Mouse (Mus musculus) B cell, adult 2 months (primary cell): ENCODE measurements around the gene Strn3.
"Not testable (repeated sequence)": the region's sequence is repeated elsewhere in the genome, so short reads cannot be mapped to it uniquely, and the experiment has no call there.

Experiments
- DNase-seq, 2 experiments: peaks; one replicate each; pipeline ENCODE4 v3.0.0; 2022

The Strn3 gene

DNA sequence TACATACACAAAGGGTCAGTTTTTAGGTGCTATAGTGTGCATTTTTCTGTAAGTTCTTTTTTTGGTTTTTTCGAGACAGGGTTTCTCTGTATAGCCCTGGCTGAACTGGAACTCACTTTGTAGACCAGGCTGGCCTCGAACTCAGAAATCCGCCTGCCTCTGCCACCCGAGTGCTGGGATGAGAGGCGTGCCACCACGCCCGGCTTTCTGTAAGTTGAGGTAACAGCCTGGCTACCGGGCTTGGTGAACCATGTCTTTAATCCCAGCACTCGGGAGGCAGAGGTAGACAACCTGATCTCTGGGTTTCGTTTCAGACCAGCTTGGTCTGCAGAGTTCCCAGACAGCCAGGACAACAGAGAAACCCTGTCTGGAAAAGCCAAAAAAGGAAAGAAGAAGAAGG, 1.2 kb upstream of the Strn3 start:
- not testable (repeated sequence) for DNase-seq

DNA sequence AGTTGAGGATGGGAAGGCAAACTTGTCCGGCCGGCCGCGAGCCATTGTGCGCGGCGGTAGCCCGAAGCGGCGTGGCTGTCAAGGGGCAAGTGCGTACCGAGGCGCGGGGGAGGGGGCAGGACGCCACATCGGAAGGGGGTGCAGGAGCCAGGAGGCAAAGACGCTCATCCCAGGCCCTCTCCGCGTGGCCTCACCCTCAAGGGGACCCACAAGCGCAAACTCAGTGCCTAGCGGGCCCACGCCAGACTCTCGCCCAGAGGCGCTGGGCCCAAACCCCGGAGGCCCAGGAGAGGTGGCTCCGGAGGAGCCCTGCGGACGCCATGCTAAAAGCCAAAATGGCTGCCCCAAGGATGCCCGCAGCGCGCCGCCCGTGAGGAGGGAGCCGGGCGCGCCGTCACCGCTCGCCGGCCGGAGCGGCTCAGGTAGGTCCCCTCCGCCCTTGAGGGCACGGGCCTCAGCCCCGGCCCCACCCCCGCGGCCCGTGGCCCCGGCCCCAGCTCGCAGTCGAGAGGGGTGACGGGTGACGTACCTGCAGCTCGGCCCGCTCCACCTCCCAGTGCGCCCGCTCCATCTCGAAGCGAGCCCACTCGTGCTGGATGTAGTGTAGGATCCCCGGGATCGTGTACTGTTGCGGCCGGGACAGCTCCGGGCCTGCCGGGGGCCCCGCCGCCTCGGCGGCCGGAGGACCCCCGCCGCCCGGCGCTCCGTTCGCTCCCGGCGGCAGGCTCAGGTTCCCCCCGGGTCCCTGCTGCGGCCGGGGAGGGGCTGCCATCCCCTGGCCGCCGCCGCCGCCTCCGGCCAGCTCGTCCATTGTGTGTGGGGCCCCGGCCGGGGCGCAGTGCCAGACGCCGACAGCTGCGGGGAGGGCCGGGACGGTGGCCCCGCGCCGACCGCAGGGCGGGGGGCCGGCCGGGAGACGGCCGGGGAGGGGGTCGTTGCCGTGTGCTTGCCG, 528 bp downstream of the Strn3 start, which contains the start of gene Ap4s1:
Gene Ap4s1, plus strand, starts transcription at position 141 of the 952 bp plus-strand sequence.
- peak; percentile 80 to 84 for DNase-seq

DNA sequence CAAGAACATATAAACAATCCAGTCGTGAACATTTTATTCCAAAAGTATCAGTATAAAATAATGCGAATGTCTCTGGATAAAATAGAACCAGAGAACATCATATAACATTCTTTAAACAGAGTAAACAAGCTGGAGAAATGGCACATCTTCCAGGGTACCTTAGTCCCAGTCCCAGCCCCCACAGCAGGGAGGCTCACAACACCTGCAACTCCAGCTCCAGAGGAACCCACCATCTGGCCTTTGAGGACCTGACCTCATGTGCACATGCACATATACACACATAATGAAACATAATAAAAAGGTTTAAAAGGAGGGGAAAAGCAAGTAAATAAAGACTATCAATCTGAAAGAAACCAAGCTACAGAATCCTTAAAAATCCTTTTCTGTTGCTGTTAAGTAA, 3.2 kb downstream of the Strn3 start:
- no peak for DNase-seq

DNA sequence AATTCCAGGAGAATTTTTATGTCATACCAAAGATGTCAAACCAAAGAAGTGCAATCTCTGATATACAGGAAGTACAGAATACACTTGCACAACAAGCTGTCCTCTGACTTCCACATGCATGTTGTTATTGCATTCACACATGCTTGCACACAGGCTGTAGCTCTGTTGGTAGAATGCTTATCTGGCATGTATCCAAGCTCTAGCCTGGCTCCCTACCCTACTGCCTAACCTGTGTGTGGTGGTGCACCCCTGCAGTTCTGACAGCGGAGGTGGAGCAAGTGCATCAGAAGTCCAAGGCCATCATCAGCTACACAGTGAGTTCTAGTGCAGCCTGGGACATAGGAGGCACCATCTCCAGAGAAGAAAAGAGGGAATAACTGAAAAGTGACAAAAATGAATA, 12.9 kb downstream of the Strn3 start:
- peak in 1 of 2 experiments; percentile 13 for DNase-seq

DNA sequence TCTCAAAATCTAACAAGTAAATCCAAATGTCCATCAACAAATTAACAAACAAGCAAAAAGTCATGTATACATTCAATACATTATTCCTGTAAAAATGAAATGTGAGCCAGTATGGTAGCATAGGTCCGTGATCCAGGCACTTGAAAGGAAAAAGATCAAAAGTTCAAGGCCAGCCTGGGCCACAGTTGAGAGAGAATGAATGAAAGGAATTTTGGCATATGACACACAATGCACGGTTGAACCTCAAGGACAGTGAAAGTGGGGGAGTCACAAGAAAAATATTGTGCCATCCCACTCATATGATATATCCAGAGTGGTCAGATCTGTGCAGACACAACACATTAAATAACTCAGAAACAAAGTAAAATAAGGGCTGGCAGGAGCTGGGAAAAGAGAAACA, 15.3 kb downstream of the Strn3 start:
- no peak for DNase-seq

DNA sequence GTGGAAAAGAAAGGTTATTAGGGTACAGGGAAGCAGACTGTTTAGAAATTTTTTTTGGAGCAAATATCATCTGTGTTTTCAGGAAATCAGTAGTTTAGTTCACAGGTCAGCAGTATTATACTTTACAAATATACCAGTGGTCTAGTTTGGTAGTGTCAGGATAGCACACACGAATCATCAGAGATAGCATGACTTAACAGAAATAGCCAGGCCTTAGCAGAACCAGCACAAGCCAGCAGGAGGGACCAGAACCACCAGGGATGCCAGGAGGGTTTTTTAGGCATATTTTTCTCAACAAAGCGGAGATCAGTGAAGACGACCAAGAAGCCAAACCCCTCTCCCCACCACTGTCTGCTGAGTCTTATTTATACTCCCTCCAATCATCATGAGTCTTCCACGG, 18.4 kb downstream of the Strn3 start:
- no peak for DNase-seq

DNA sequence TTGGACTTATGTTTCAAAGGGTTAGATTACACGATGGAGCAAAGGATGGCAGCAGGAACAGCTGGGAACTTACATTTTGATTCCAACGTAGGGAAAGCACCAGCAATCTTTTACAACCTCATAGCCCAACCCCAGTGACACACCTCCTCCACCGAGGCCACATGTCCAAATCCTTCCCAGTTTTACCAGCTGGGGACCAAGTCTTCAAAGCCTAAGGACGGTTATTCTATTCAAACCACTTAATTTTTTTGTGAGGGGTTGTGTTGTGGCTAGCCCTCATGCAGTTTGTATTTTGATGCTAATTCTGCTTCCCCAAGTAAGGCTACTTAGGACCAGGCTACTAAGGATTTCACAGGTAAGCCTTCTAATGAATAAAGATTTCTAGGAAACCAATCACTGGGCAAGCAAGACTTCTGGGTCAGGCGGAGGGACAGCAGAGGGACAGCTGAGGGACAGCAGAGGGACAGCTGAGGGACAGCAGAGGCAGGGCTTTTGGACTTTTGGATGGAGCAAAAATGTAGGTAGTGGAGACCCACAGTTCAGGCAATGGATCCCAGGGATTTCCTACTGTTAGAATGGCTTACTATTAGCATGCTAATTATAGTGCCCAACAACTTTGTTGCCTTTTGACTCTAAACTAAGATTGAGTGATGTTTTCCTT, 20.3 kb downstream of the Strn3 start:
- no peak for DNase-seq

DNA sequence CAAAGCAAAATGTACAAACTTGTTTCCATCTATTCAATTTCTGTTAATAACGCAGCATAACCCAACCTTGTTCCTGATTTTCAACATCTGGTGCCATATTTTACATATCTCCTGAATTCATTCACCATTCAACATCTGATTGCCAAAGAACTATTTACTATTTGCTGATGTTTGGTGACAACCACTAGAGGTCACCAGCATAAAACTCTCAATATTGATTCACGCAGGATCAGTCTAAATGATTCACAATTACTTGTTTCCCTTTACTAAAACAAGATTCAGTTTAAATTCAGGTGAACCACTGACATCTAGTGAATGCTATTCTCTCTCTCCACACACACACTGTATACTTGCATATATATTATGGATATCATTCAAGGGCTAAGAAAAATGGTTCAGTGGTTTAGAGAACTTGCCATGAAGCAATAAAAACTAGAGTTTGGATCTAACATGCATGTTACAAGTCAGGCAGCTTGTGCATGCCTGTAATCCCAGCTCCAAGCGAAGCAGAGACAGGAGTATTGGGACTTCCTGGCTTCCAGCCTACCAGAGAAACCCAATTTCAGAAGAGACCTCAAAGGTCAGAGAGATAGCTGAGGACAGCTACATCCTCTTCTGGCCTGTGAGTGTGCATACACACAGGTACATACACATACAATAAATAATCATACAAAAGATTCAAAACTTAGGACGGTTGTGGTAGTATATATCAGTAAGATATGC, 24.8 kb downstream of the Strn3 start:
- no peak for DNase-seq

DNA sequence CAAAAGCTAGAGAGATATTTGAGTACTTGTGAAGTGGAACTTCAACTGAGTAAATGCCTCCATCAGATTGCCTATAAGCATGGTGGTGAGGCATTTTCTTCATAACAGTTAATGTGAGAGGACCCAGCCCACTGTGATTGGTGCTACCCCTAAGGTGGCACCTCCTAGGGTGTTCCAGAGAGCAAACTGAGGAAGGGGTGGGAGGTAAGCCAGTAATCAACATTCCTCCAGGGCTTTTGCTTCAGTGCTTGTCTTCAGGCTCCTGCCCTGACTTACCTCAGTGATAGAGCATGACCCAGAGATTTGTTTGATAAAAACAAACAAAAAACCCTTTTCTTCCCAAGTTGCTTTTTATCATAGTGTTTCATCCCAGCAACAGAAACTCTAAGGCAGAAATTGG, 27.8 kb downstream of the Strn3 start:
- DNase-seq: no peak

DNA sequence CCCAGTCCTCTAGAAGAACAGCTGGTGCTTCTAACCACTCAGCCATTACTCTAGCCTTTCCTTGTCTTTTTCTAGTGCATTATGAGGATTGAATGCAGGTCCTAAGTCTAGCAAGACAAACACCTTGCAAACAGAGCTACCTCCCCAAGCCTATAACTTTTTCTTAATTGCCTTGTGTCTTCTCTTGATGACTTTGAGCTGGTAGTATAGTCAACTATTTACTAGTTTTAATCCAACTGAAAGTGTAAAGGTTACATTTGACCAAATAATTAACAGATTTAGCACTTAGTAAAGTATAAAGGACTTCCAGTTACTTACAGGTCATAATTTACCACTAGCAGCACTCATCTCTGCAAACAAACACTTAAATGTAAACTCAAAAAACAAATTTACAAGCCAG, 28.7 kb downstream of the Strn3 start:
- DNase-seq: no peak

DNA sequence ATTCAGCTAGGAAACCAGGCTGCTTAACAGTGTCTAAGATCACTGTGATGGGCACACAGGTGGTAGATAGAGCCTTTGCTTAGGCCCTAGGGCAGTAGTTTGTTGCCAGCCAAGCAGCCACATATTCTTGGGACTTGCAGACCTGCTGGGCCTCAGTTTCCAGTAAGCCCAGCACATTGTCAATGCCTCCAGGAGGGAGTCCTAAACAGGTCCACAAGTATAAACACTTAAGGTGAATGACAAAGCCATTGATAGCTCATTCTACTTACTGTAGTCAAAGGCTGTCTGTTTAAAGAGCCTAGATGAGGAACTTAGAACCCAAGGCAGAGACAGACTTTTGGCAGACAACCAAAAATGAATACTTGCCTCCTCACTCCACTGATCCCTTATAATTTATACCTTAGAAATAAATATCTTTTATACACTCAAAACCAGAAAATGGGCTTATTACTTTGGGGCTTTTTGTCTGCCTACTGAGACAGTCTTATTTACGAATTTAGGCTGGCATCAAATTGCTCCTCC, 35.7 kb downstream of the Strn3 start:
- DNase-seq: no peak

DNA sequence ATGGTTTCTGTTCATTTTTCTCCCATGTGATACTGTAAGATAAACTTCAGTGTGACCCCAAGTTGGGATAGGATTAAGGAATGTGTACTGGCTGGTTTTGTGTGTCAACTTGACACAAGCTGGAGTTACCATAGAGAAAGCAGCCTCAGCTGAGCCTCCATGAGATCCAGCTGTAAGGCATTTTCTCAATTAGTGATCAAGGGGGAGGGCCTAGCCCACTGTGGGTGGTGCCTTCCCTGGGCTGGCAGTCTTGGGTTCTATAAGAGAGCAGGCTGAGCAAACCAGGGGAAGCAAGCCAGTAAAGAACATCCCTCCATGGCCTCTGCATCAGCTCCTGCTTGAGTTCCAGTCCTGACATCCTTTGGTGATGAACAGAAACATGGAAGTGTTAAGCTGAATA, 42.3 kb downstream of the Strn3 start:
- not testable (repeated sequence) for DNase-seq

DNA sequence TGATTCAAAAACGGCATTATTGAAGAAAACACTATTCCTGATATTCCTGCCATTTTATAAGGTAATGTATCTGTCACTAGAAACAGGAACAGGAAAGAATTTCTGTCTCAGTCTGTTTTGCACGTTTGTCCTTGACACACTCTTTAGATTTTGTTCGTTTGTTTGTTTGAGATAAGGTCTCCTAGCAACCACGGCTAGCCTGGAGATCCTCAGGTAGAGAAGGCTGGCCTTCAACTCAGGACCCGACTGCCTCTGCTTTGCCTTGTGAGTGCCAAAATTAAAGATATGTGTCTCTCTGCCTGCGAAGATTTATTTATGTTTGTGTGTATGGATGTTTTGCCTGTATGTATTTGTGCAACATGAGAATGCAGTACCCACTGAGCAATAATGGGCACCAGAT, 49.8 kb downstream of the Strn3 start:
- DNase-seq: no peak

DNA sequence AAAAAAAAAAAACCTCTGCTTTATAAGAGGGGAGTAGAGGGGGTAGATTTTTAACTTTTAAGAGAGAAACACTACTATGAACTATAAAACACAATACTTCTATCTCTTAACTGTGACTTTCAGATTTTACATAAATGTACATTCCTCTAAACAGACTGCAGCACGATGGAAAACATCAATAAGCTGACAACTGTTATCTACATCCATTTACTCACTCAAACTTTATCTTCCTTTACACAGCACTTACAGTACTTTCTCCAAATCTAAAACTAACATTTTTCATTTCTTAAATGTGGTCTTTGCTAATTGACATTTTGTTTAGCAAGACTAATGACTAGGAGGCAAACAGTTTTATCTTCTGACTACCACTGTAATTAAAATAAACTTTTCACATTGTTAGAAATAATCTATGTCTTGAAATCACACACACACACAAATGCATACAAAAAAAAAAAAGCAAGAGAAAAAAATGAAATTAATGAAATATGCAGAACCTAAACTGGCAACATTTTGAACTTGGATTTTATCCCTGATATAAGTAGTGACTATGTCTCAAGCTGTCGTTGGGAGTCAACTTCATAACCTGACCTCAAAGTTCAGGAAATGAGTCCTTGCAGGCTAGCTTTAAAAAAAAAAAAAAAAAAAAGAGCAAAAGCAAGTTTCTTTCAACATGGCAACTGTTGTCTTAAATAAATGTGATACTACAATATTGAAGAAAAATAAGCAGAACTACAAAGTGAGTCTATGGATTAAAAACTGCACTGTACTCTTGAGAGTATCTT, 54.8 kb downstream of the Strn3 start:
- no peak for DNase-seq

DNA sequence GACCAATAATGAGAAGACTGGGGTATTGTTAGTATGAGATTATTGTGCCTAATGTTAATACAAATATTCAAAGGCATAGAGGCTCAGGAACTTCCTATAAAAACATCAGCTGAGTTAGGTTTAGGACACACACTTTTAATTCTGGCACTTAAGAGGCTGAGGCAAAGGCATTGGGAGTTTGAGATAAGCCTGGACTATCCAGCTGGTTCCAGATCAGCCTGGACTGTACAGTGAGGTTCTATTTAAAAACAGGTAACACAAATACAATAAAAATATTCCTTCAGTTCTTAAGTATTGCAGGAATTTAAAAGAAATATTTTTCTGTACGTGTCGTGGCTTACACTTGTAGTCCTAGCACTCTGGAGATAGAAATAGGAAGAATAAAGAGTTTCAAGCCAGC, 55.4 kb downstream of the Strn3 start:
- no peak for DNase-seq

DNA sequence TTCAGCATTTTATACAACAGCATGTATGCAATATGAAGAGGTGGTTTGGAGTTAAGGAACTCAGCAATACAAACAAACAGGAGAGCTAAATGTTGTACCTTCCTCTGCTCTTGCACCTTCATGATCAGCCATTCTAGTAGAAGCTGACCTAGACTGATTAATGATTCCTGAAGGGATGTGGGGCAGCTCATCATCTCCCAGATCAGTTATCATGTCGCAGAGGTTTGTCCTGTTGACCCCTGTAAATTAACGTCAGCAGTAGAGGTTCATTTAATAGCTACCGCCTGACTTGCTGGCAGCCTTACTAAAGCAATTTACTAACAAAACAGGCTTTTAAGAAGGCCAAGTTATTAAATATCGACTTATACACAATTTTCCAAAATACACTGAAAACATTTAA, 58.2 kb downstream of the Strn3 start:
- DNase-seq: no peak

DNA sequence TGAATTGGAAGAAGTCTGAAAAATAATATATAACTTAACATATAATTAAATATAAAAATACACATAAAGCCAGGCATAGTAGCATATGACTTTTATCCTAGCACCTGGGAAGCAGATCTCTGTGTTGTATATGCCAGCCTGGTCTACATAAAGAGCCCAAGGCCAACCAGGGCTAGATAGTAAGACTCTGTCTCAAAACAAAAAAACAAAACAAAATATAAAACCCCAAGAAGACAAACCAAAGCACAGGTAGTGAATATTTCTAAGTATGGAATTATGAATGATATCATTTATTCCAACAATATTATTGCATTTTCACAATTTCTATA, 68.4 kb downstream of the Strn3 start:
- no peak for DNase-seq

DNA sequence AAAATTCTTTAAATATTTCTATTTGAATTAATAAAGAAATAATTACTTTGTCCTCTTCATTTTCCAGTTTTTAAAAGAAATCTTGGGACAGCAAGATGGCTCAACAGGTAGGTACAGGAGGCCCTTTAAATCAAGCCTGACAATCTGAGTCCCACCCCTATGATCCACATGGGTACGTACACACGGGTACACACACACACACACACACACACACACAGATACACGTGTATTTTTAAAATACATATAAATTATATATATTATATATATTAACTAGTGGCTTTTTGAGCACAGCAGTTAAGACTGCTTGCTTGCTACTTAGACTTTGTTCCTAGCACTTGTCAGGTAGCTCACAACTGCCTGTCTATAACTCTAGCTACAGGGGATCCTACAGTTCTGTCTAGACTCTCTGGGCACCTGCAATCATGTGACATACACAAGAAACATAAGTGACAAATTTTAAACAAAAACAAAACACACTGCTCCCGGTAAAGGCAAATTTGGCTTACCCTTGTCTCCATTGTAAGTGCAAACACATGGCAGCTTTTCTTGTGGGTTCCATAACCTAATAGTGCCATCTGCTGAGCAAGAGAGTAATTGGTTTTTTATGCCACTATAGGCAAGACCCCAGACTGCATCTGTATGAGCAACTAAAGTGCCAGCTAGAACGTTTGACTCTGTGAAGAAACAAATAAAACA, 68.9 kb downstream of the Strn3 start:
- DNase-seq: no peak

DNA sequence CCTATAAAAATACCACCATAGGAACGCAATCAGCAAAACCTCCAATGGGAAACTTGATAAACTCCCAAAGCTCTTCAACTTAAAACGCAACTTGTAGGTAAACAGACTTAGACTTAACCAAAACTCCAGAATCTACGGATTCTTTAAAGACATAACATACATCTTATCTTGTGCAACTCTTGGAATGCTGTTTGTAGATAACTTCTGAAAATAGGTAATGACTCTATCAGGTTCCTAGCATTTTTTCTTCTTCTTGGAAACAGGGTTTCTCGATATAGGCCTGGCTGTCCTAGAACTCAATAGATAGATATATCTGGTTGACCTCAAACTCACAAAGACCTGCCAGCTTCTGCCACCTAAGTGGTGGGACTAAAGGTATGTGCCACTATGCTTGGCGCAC, 70.5 kb downstream of the Strn3 start:
- no peak for DNase-seq

DNA sequence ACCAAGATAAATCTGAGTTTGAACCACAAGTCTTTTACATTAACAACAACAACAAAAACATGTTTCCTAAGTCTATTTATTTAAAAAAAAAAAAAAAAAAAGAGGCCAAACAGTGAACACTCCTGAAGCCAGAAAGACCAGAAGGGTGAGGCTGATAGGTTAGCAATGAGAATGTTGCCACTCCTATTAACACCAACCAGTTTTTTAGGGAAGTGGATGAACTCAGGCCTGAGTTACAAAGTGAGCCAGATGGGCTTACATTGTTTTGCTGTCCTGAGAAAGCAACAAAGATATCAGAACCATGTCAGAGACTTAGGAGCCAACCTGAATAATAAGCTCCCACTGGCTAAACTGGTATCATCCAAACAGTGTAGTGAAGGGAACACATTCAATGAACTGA, 71.1 kb downstream of the Strn3 start:
- DNase-seq: no peak

DNA sequence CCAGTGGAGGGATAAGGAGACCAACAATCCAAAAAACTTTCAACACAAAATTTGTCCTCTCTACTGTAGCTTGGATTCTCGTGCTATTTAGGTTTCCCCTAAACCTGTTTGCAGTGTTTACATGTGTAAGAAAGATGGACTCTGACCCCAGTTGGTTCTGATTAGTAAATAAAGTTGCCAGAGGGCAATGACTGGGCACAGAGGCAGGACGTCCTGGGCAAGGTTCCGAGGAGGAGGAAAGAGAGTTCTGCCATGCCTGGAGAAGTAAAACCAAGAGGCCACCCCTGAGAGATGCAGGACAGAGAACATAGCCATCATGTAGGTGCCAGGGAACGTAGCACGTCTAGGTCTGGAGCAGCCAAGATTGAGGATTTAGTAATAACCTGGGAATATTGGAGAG, 79.3 kb downstream of the Strn3 start:
- DNase-seq: no peak

DNA sequence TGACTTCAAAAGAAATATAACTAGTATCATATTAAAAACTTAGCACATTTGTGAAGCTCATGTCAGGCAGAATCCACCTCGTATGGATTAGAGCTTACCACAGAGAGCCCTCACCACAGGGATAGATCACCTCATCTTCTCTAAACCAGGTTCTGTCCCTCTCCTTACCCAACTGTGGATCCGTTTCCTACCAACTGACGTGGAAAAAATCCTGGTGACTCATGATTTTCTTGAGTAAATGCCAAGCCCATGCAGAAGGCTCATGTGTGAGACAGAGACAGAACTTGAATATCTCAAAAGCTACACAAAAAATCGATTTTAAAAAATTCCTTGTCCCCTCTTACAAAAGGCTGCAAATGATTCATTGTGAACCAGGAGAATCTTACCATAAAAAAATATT, 85.6 kb downstream of the Strn3 start:
- DNase-seq: no peak
